Mouse (Mus musculus): ENCODE results near the gene Col5a1.

DNA sequence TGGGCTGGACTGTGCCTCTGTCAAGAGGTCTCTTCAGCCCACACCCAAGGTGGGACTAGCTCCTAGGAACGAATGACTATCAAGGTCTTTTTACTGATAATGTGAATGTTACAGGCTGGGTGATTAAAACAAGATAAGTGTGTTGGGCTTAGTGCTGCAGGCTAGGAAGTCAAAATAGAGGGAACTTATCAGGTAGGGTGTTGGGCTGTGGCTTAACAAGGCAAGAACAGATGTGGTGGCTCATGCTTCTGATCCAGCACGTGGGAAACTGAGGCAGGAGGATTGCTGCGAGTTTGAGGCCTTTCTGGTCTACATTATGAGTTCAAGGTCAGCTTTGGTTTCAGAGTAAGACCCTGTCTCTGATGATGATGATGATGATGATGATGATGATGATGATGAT, 128.6 kb downstream of the Col5a1 start:
- no peak for TF ChIP-seq FLI1 (IDR thresholded peaks at IDR 0.05; ENCODE audit: low read length)
- no peak for TF ChIP-seq GATA1 (IDR thresholded peaks at IDR 0.05; ENCODE audit: borderline replicate concordance, low read length)

All from megakaryocyte, embryonic 14.5 days (primary cell).